Mouse (Mus musculus) liver (tissue): Measurements from ENCODE around the gene Mfsd14a.
"Not testable (repeated sequence)": the region's sequence is repeated elsewhere in the genome, so short reads cannot be mapped to it uniquely, and the experiment has no call there.

Experiments used
- DNase-seq: peaks from one replicate; pipeline ENCODE4 v3.0.0-alpha.2; 2020; ENCODE audit warnings: mixed read lengths

Mfsd14a gene

GRCm38 (mm10) chr3:116662463-116662863 is at the start of gene Mfsd14a:
TSS of gene Mfsd14a (minus strand) at chr3:116662677.
- DNase-seq: peak; percentile 100

- DNase-seq: peak; percentile 85
Observed at GRCm38 (mm10) chr3:116711624-116712435, 49.4 kb upstream of the Mfsd14a start.

GRCm38 (mm10) chr3:116710941-116711340 is 48.5 kb upstream of the Mfsd14a start:
- DNase-seq: peak; percentile 43

GRCm38 (mm10) chr3:116705637-116706204 is 43.2 kb upstream of the Mfsd14a start:
- no peak for DNase-seq

- DNase-seq: no peak
Observed at GRCm38 (mm10) chr3:116703835-116704234, 41.4 kb upstream of the Mfsd14a start.

GRCm38 (mm10) chr3:116702647-116703272 is 40.3 kb upstream of the Mfsd14a start:
- no peak for DNase-seq

- no peak for DNase-seq
Observed at GRCm38 (mm10) chr3:116701601-116702000, 39.1 kb upstream of the Mfsd14a start.

- DNase-seq: no peak
Observed at GRCm38 (mm10) chr3:116698786-116699185, 36.3 kb upstream of the Mfsd14a start.

- no peak for DNase-seq
Observed at GRCm38 (mm10) chr3:116695666-116695985, 33.1 kb upstream of the Mfsd14a start.

- peak; percentile 50 for DNase-seq
Observed at GRCm38 (mm10) chr3:116694955-116695665, 32.6 kb upstream of the Mfsd14a start.

- DNase-seq: peak; percentile 36
Observed at GRCm38 (mm10) chr3:116694312-116694711, 31.8 kb upstream of the Mfsd14a start.

GRCm38 (mm10) chr3:116681160-116681559 is 18.7 kb upstream of the Mfsd14a start, which contains the start of gene Gm43191:
TSS of gene Gm43191 (minus strand) at chr3:116681260.
- DNase-seq: no peak

- not testable (repeated sequence) for DNase-seq
Observed at GRCm38 (mm10) chr3:116664281-116664680, 1.8 kb upstream of the Mfsd14a start.

- DNase-seq: peak; percentile 65
Observed at GRCm38 (mm10) chr3:116661870-116662414, 535 bp downstream of the Mfsd14a start.

GRCm38 (mm10) chr3:116661288-116661869 is 1.1 kb downstream of the Mfsd14a start:
- no peak for DNase-seq

- no peak for DNase-seq
Observed at GRCm38 (mm10) chr3:116659856-116660430, 2.5 kb downstream of the Mfsd14a start.

GRCm38 (mm10) chr3:116658928-116659565 is 3.4 kb downstream of the Mfsd14a start:
- no peak for DNase-seq

GRCm38 (mm10) chr3:116656184-116656965 is 6.1 kb downstream of the Mfsd14a start:
- no peak for DNase-seq

- DNase-seq: not testable (repeated sequence)
Observed at GRCm38 (mm10) chr3:116654051-116654450, 8.4 kb downstream of the Mfsd14a start.

- DNase-seq: no peak
Observed at GRCm38 (mm10) chr3:116653278-116653945, 9.1 kb downstream of the Mfsd14a start.
